Mouse (Mus musculus): Measurements from ENCODE around the gene Cbx7.

- TF ChIP-seq POLR2A (IDR thresholded peaks at IDR 0.05; ENCODE audit: low read depth, low read length) (peak; percentile 89), CTCF (IDR thresholded peaks at IDR 0.05; ENCODE audit: extremely low read depth, insufficient read depth, insufficient read length, insufficient replicate concordance) (no peak)
These were observed 78.7 kb downstream of the Cbx7 start for GRCm38 (mm10) chr15:79892213-79892541.

Measured in spleen, adult 2 months (tissue).